Mouse (Mus musculus) heart, embryonic 14.5 days (tissue): ENCODE results near the gene Tnfsf8. TPM values are rescaled to one million over a fixed set of nuclear protein-coding genes. Genes with fewer than 3 reads are reported as not detected.

Experiments
- ATAC-seq: fragments of 200-750 bp; cut with Nextera tagmentation; 2 replicates; pipeline ENCODE4 v1.8.0; 2017; ENCODE audit warnings: low read depth, moderate TSS enrichment; ENCODE audit not compliant: insufficient number of reproducible peaks, insufficient read depth, low FRiP score
- H3K27ac ChIP-seq, 2 experiments: fragments of 200-500 bp in 1 of 2; fragments of 300-500 bp in 1 of 2; sonication (generic) in 1 of 2; replicated peaks in 1 of 2; 2 replicates each; pipeline ENCODE4 v1.5.1; 2012 to 2014; ENCODE audit warnings: low read depth in 2 of 2, low read length in 2 of 2, control low read depth in 1 of 2, mild to moderate bottlenecking in 1 of 2, mixed read lengths in 1 of 2; ENCODE audit not compliant: control insufficient read depth in 1 of 2, insufficient read depth in 1 of 2
- H3K27me3 ChIP-seq: fragments of 300-500 bp; sonication (generic); 2 replicates; pipeline ENCODE4 v1.6.1; 2014; ENCODE audit warnings: mild to moderate bottlenecking, low read length, control low read depth; ENCODE audit not compliant: control insufficient read depth, insufficient read depth
- H3K36me3 ChIP-seq: fragments of 300-500 bp; sonication (generic); 2 replicates; pipeline ENCODE4 v1.6.1; 2014; ENCODE audit warnings: mild to moderate bottlenecking, control low read depth, low read length, mixed read lengths; ENCODE audit not compliant: control insufficient read depth, insufficient read depth
- H3K4me1 ChIP-seq, 2 experiments: fragments of 200-500 bp in 1 of 2; fragments of 300-500 bp in 1 of 2; sonication (generic) in 1 of 2; 2 replicates each; pipeline ENCODE4 v1.6.1; 2012 to 2014; ENCODE audit warnings: low read length in 2 of 2, control low read depth in 1 of 2, mixed read lengths in 1 of 2; ENCODE audit not compliant: control insufficient read depth in 2 of 2, insufficient read depth in 2 of 2
- H3K4me2 ChIP-seq: fragments of 300-500 bp; sonication (generic); 2 replicates; pipeline ENCODE4 v1.6.1; 2014; ENCODE audit warnings: mild to moderate bottlenecking, low read length
- H3K4me3 ChIP-seq, 2 experiments: fragments of 200-500 bp in 1 of 2; fragments of 300-500 bp in 1 of 2; sonication (generic) in 1 of 2; 2 replicates each; pipeline ENCODE4 v1.5.1; 2012 to 2014; ENCODE audit warnings: low read length in 2 of 2, mild to moderate bottlenecking in 2 of 2, control low read depth in 1 of 2, low read depth in 1 of 2, moderate library complexity in 1 of 2; ENCODE audit not compliant: control insufficient read depth in 1 of 2, insufficient read depth in 1 of 2
- H3K9ac ChIP-seq: fragments of 300-500 bp; sonication (generic); 2 replicates; pipeline ENCODE4 v1.6.1; 2014; ENCODE audit warnings: mild to moderate bottlenecking, low read length
- H3K9me3 ChIP-seq: fragments of 300-500 bp; sonication (generic); 2 replicates; pipeline ENCODE4 v1.6.1; 2016; ENCODE audit warnings: low read length, control low read depth; ENCODE audit not compliant: control insufficient read depth
- WGBS: fragments of 180-500 bp; shearing (Covaris S2); extraction: QIAGEN DNeasy Blood & Tissue Kit; methylation state at CpG from one replicate; pipeline ENCODE4 v1.1.7; 2014; 5-methylcytosine and 5-hydroxymethylcytosine counted together
- polyA plus RNA-seq: library from polyadenylated mRNA; unstranded; fragments of >200 nt; fragmentation: Nextera tagmentation; extraction: Ambion mirVana; gene quantifications from 2 replicates; pipeline ENCODE4 v1.2.1, GENCODE M21; 2014

Tnfsf8 gene
- polyA plus RNA-seq, 1 experiment from 2014 or later = 0.05 TPM

DNA sequence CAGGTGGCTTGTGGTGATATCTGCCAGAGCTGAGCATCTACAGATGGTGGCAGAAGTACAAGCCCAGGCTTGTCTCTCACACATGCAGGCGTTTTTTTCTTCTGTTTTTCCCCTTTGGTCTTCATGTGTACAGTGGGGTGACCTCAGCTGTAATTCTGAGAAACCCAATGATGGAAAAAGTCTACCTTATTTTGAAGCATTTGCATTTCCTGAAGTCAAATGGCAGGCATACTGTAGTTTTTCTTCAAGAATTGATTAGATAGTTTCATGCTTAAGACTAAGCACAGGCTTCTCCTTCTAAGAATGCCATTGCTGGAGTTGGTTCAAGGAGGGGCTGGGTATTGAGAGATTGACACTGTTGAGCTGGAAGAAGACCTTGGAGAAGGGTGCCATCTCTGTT lies 18.9 kb downstream of the Tnfsf8 start:
- Histone ChIP-seq H3K36me3 (no peaks in the 10 kb centered on the region), H3K4me1 (no peaks in the 10 kb centered on the region), H3K27me3 (peaks cover 15% of the 10 kb centered on the region; the same call in 1 of the 2 replicates), H3K4me2 (no peak overlapping the region), H3K27ac (no peak overlapping the region), H3K4me3 (no peak overlapping the region), H3K9ac (no peak overlapping the region), H3K9me3 (no peaks in the 10 kb centered on the region)
- 62% methylated on average over 1 of the region's 1 CpGs for WGBS
- no peak for ATAC-seq

DNA sequence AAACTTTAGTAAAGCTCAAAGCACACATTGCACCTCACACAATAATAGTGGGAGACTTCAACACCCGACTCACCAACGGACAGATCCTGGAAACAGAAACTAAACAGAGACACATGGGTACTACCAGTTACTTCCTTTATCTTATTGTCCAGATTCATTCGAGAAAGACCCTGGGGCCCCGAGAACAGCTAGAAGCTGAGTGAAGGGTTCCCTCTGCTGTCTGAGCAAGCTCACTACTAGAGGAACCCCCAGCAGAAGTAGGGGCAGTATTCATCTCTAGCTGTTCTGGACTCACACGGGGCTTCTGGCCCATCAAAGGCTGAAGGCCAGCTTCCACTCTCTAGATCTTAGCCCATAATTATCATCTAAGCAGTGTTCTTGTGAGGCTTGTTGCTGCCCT lies 20.7 kb downstream of the Tnfsf8 start:
- H3K4me1 ChIP-seq = no peaks in the 10 kb centered on the region
- H3K4me2 ChIP-seq = no peak overlapping the region
- ATAC-seq = no peak

DNA sequence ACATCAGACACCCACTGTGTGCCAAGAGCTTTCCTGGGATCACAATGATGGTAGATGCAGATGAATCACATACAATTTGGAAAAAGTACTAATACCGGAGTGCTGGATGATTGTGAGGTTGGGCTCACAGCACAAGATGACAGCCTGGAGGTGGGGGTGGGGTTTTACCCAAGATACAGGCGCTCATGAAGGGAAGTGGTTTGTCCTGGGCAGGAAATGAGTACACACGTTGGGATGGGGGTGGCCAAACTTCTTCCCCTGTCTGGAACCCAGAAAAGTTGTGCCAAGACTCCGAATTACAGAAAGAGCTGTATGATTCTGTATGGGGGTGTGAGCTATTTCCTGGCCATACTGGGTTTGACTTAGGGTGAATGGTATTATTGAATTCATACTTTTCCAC lies 38.0 kb downstream of the Tnfsf8 start:
- Histone ChIP-seq H3K36me3 (no peaks in the 10 kb centered on the region), H3K27me3 (no peaks in the 10 kb centered on the region), H3K4me2 (no peak overlapping the region), H3K9ac (no peak overlapping the region), H3K4me3 (no peak overlapping the region), H3K4me1 (no peaks in the 10 kb centered on the region), H3K27ac (no peak overlapping the region), H3K9me3 (no peaks in the 10 kb centered on the region)
- 53% methylated on average over 4 of the region's 4 CpGs for WGBS
- ATAC-seq = no peak

More for the DNA sequence above, 20.7 kb downstream of the Tnfsf8 start:
- Histone ChIP-seq H3K27ac (no peak overlapping the region), H3K36me3 (no peaks in the 10 kb centered on the region), H3K9ac (no peak overlapping the region), H3K4me3 (no peak overlapping the region), H3K9me3 (no peaks in the 10 kb centered on the region), H3K27me3 (peaks cover 12% of the 10 kb centered on the region; the same call in 1 of the 2 replicates)
- 34% methylated on average over 5 of the region's 5 CpGs for WGBS

DNA sequence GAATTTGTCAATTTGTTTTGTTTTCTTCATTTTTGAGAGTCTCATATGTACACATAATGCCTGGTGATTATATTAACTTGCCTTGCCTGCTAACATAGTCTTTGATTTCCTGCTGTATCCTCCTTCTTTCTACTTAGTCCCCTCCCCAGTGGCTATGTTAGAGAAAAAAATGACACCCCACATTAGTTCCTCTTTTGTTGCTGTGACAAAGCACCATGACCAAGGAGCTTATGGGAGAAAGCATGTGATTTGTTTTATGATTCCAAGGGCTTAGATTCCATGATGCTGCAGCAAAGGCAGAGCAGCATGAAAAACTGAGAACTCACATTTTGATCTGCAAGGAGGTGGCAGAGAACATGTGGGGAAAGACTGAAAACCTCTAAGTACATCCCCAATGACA lies 43.6 kb downstream of the Tnfsf8 start:
- no peak overlapping the region for H3K4me2 ChIP-seq
- H3K27me3 ChIP-seq = no peaks in the 10 kb centered on the region
- no peaks in the 10 kb centered on the region for H3K9me3 ChIP-seq
- no peak for ATAC-seq
- H3K9ac ChIP-seq = no peak overlapping the region
- no peak overlapping the region for H3K27ac ChIP-seq
- H3K4me3 ChIP-seq = no peak overlapping the region
- H3K36me3 ChIP-seq = no peaks in the 10 kb centered on the region
- no peaks in the 10 kb centered on the region for H3K4me1 ChIP-seq

DNA sequence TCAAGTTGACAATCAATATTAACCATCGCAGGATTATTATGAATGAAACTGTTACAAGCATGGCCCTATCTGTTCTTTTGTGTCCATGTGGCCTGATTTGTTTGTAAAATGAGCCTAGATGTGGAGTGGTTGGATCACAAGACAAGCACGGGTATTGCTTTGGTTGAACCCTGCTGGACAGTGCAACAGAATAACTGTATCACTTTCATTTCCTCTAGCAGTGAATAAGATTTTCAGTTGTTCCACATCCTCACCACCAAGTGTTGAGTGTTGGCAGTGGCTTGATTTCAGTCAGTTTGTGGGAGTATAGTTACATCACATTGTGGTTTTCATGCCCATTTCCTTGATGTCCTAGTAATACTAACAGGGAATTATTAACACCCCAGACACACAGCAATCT lies 45.5 kb downstream of the Tnfsf8 start:
- Histone ChIP-seq H3K36me3 (no peaks in the 10 kb centered on the region), H3K27ac (no peak overlapping the region), H3K9ac (no peak overlapping the region), H3K4me1 (no peaks in the 10 kb centered on the region), H3K27me3 (no peaks in the 10 kb centered on the region), H3K4me2 (no peak overlapping the region), H3K4me3 (no peak overlapping the region), H3K9me3 (no peaks in the 10 kb centered on the region)
- WGBS = 86% methylated on average over 2 of the region's 2 CpGs
- ATAC-seq = no peak

DNA sequence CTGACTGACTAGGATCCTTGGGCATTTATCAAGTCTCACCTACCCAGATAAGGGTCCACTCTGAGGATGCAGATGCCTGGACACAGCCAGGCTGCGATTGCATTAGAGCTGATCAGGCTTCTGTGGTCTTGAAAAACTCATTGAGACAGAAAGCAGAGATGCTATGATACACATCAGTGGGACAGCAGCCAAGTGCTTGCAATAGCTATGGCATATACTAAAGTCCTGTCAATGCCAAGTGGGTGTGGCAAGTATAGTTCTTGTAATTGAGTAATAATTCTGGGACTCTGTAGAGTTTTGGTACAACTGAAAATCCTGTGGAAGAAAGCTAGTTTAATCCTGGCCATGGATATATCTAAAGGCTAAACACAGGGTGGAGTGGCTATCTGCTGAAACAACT lies 63.1 kb downstream of the Tnfsf8 start:
- no peak overlapping the region for H3K4me2 ChIP-seq
- WGBS = 46% methylated on average over 1 of the region's 1 CpGs
- no peak for ATAC-seq

GRCm38 (mm10) chr4:63796527-63796926 lies 64.6 kb downstream of the Tnfsf8 start:
- no peaks in the 10 kb centered on the region for H3K4me1 ChIP-seq
- H3K4me2 ChIP-seq = no peak overlapping the region
- no peak overlapping the region for H3K27ac ChIP-seq
- H3K4me3 ChIP-seq = no peak overlapping the region
- no peak for ATAC-seq
- H3K27me3 ChIP-seq = no peaks in the 10 kb centered on the region
- H3K9ac ChIP-seq = no peak overlapping the region
- H3K36me3 ChIP-seq = no peaks in the 10 kb centered on the region
- H3K9me3 ChIP-seq = no peaks in the 10 kb centered on the region
- 89% methylated on average over 1 of the region's 1 CpGs for WGBS

More for the DNA sequence above, 63.1 kb downstream of the Tnfsf8 start:
- no peak overlapping the region for H3K9ac ChIP-seq
- no peaks in the 10 kb centered on the region for H3K27me3 ChIP-seq
- no peaks in the 10 kb centered on the region for H3K4me1 ChIP-seq
- no peak overlapping the region for H3K4me3 ChIP-seq
- no peaks in the 10 kb centered on the region for H3K9me3 ChIP-seq
- H3K27ac ChIP-seq = no peak overlapping the region
- no peaks in the 10 kb centered on the region for H3K36me3 ChIP-seq

DNA sequence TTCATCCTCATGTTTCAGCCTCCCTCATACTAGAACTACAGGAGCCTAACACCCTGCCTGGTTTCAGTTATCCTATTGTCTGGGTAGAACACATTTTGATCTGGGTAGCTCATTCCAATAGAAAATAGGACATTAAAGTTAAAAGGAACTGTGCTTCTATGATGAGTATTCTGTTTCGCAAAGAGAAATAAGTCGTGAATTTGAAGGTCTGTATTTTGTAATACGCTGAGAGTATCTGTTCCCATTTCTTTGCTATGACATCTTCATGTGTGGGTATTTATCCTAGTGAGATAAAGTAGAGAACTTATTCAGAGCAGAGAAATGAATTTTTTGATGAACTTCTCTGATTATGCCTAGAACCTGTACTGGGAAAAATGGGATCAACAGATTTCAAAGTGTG lies 68.8 kb downstream of the Tnfsf8 start:
- no peak overlapping the region for H3K4me2 ChIP-seq
- ATAC-seq = no peak
- H3K9me3 ChIP-seq = no peaks in the 10 kb centered on the region
- H3K4me3 ChIP-seq = no peak overlapping the region
- H3K36me3 ChIP-seq = no peaks in the 10 kb centered on the region
- no peaks in the 10 kb centered on the region for H3K27me3 ChIP-seq
- no peaks in the 10 kb centered on the region for H3K4me1 ChIP-seq
- H3K27ac ChIP-seq = no peak overlapping the region
- WGBS = 86% methylated on average over 3 of the region's 3 CpGs
- H3K9ac ChIP-seq = no peak overlapping the region
